Mouse (Mus musculus) bone marrow, adult 2 months (tissue): Measurements from ENCODE around the gene Tnni1.

Experiments
- CTCF ChIP-seq: fragments of 200-500 bp; IDR thresholded peaks from 2 replicates; pipeline ENCODE4 v1.5.1; 2011; ENCODE audit warnings: low read length, control low read depth; ENCODE audit not compliant: control insufficient read depth, insufficient read depth
- POLR2A ChIP-seq: fragments of 200-500 bp; IDR thresholded peaks from 2 replicates; pipeline ENCODE4 v1.6.1; 2011; ENCODE audit warnings: low read depth, mild to moderate bottlenecking, control low read depth, low read length, borderline replicate concordance; ENCODE audit not compliant: control insufficient read depth

GRCm38 (mm10) chr1:135744987-135745386 is 34.2 kb upstream of the Tnni1 start:
- TF ChIP-seq CTCF (no peak), POLR2A (no peak)
